Mouse (Mus musculus): ENCODE data around the gene Wnt10b.

The Wnt10b gene

GRCm38 (mm10) chr15:98777762-98778161 lies at the start of gene Wnt10b:
TSS of gene Wnt10b (minus strand) at chr15:98778150.
- CTCF ChIA-PET: interaction anchor here (0.7 kb wide), 1 partner anchor 43 kb away, joined by 4 read pairs; no protein-coding TSS in a partner anchor

- CTCF ChIA-PET: interaction anchor here (0.6 kb wide), 1 partner anchor 592 kb away, joined by 3 read pairs; no protein-coding TSS in a partner anchor
These were observed 49.7 kb upstream of the Wnt10b start for GRCm38 (mm10) chr15:98827611-98828011.

- CTCF ChIA-PET: no interaction called here
These were observed 45.5 kb upstream of the Wnt10b start for GRCm38 (mm10) chr15:98823434-98823833.

- CTCF ChIA-PET: interaction anchor here (0.6 kb wide), 2 partner anchors 32 to 159 kb away, joined by 3 to 7 read pairs; partner anchors contain the start of gene Wnt1
These were observed 44.2 kb upstream of the Wnt10b start for GRCm38 (mm10) chr15:98822147-98822546.

GRCm38 (mm10) chr15:98821403-98821802 lies 43.5 kb upstream of the Wnt10b start:
- CTCF ChIA-PET: interaction anchor here (0.7 kb wide), 1 partner anchor 55 kb away, joined by 5 read pairs; no protein-coding TSS in a partner anchor

- CTCF ChIA-PET: interaction anchor here (0.7 kb wide), 1 partner anchor 55 kb away, joined by 5 read pairs; no protein-coding TSS in a partner anchor
These were observed 43.0 kb upstream of the Wnt10b start for GRCm38 (mm10) chr15:98820937-98821336.

- CTCF ChIA-PET: no interaction called here
These were observed 40.2 kb upstream of the Wnt10b start for GRCm38 (mm10) chr15:98818171-98818570.

- CTCF ChIA-PET: no interaction called here
These were observed 34.9 kb upstream of the Wnt10b start for GRCm38 (mm10) chr15:98812741-98813424.

GRCm38 (mm10) chr15:98810212-98810611 lies 32.3 kb upstream of the Wnt10b start:
- CTCF ChIA-PET: interaction anchor here (0.6 to 1.3 kb wide), 3 partner anchors 18 to 79 kb away, joined by 3 to 11 read pairs (median 5); no protein-coding TSS in a partner anchor

- CTCF ChIA-PET: interaction anchor here (0.6 to 1.3 kb wide), 3 partner anchors 11 to 330 kb away, joined by 3 to 6 read pairs (median 3); no protein-coding TSS in a partner anchor
These were observed 31.4 kb upstream of the Wnt10b start, which contains the start of gene Ddn for GRCm38 (mm10) chr15:98809390-98809789. TSS of gene Ddn (minus strand) at chr15:98809490.

GRCm38 (mm10) chr15:98808651-98809134 lies 30.7 kb upstream of the Wnt10b start:
- CTCF ChIA-PET: interaction anchor here (0.5 to 1.3 kb wide), 3 partner anchors 18 to 64 kb away, joined by 3 to 13 read pairs (median 3); no protein-coding TSS in a partner anchor

GRCm38 (mm10) chr15:98807895-98808650 lies 30.1 kb upstream of the Wnt10b start:
- CTCF ChIA-PET: interaction anchor here (0.5 to 1.1 kb wide), 2 partner anchors 17 to 65 kb away, joined by 3 to 13 read pairs; no protein-coding TSS in a partner anchor

- CTCF ChIA-PET: no interaction called here
These were observed 29.1 kb upstream of the Wnt10b start for GRCm38 (mm10) chr15:98806809-98807770.

- CTCF ChIA-PET: no interaction called here
These were observed 28.3 kb upstream of the Wnt10b start for GRCm38 (mm10) chr15:98806071-98806808.

GRCm38 (mm10) chr15:98805324-98806040 lies 27.5 kb upstream of the Wnt10b start:
- CTCF ChIA-PET: interaction anchor here (0.5 kb wide), 1 partner anchor 279 kb away, joined by 11 read pairs; no protein-coding TSS in a partner anchor

- CTCF ChIA-PET: no interaction called here
These were observed 26.1 kb upstream of the Wnt10b start for GRCm38 (mm10) chr15:98804054-98804453.

GRCm38 (mm10) chr15:98802926-98803325 lies 25.0 kb upstream of the Wnt10b start:
- CTCF ChIA-PET: no interaction called here

GRCm38 (mm10) chr15:98799396-98799795 lies 21.4 kb upstream of the Wnt10b start:
- CTCF ChIA-PET: no interaction called here

- CTCF ChIA-PET: interaction anchor here (0.6 kb wide), 1 partner anchor 20 kb away, joined by 8 read pairs; no protein-coding TSS in a partner anchor
These were observed 21.0 kb upstream of the Wnt10b start for GRCm38 (mm10) chr15:98798903-98799302.

Measured in spleen, embryonic (tissue).